Mouse (Mus musculus) testis, adult 2 months (tissue): Measurements from ENCODE around the gene BC048403.

ENCODE experiments used
- CTCF ChIP-seq: fragments of 200-500 bp; IDR thresholded peaks from 2 replicates; pipeline ENCODE4 v1.5.1; 2012; ENCODE audit warnings: low read depth, mild to moderate bottlenecking, inconsistent platforms, low read length, moderate library complexity; ENCODE audit not compliant: control insufficient read depth, insufficient read depth, insufficient replicate concordance
- POLR2A ChIP-seq: fragments of 200-500 bp; IDR thresholded peaks from 2 replicates; pipeline ENCODE4 v1.6.1; 2012; ENCODE audit warnings: low read depth, mild to moderate bottlenecking, inconsistent platforms, low read length, moderate library complexity; ENCODE audit not compliant: control insufficient read depth

DNA sequence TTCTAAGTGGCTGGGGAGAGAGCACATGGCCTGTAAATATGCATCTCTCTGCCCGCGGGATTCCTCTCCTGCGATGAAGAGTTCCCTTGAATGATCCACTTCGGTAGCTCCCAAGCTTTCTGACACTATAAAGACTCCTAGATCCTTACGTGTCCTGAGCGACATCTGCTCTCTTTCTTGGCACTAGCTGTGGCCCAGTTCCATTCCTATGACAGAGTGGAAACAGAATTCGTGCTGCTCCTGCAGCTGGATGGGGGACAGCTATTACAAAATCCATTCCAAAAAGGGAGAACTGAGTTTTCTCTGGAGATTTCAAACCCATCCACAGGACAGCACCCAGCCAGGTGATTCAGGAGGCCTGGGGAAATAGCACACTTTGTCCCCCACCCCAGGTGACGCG is 22.4 kb downstream of the BC048403 start:
- TF ChIP-seq CTCF = no peak
- no peak for TF ChIP-seq POLR2A
